Mouse (Mus musculus) liver, adult (tissue): ENCODE measurements around the gene Olfr578.

Source experiments
- GATA4 ChIP-seq: IDR thresholded peaks from 2 replicates; pipeline ENCODE4 v1.6.1; 2014; ENCODE audit warnings: mild to moderate bottlenecking, low read length; ENCODE audit not compliant: insufficient replicate concordance

Gene Olfr578

DNA sequence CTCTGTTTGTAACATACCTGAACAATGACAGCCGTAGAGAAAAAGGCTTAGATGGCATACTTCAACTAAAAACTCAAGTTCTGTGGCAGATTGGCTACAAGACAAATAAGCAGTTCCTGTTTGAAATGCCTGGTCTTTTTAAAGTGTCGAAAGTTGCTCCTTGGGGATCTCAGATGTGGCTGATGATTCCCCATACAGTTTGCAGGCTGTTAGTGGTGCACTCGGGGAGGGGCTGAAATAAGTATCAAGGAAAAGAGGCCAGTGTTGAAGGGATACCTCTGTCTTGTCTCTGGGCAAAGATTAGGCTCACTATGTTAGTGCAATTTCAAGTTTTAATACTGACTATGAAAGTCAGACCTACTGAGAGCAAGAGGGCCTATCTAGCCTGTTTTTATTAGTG, at the start of gene Olfr578:
TSS of gene Olfr578 (minus strand) at position 101 of the 400 bp plus-strand sequence.
- TF ChIP-seq GATA4 = no peak

DNA sequence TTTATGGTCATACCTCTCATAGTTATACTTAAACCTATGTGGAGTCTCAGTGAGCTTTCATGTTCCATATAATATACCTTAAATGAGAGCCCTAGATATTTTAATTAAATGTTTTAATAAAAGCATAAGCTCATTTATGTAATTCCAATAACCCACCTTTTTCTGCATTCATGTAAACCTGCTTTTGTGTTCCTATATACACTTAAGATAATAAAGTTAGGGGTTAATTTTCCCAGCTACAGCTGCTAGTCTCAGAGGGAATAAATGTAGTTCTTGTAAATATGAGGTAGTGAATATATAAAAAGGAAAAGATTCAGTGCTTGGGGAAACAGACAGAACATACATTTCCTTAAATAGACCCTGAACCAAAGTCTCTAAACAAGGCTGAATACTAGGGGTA, 48.6 kb upstream of the Olfr578 start, which contains the start of gene Olfr582:
TSS of gene Olfr582 (plus strand) at position 301 of the 400 bp plus-strand sequence.
- no peak for TF ChIP-seq GATA4

DNA sequence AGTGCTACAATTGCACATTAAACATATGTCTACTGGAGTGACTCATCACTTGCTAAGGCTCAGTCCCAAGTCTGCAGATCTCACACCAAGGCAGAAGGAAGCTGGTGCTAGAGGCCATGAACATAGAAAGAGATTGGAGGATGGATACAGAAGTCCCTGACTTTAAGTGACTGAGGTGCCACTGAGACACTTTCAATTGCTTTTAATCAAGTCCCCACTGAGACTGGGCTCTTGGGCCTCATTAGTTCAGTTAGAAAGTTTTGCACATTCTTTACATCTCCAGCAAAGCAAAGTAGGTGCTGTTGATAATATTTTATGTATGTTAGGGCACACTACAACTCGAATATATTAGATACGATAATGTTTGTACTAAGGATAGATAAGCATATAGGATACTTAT, 13.3 kb downstream of the Olfr578 start, which contains the start of gene Olfr577:
TSS of gene Olfr577 (minus strand) at position 101 of the 400 bp plus-strand sequence.
- TF ChIP-seq GATA4 = no peak

GRCm38 (mm10) chr7:102974399-102974798, 14.7 kb downstream of the Olfr578 start:
- no peak for TF ChIP-seq GATA4

- no peak for TF ChIP-seq GATA4
These were observed 26.8 kb downstream of the Olfr578 start, which contains the start of gene Olfr576 for GRCm38 (mm10) chr7:102962360-102962759. Olfr576 (plus strand) TSS chr7:102962660.

GRCm38 (mm10) chr7:102958593-102958992, 30.5 kb downstream of the Olfr578 start, which contains the start of gene Olfr575:
Olfr575 (minus strand) TSS chr7:102958775.
- TF ChIP-seq GATA4 = no peak

- TF ChIP-seq GATA4 = no peak
These were observed 31.0 kb downstream of the Olfr578 start for GRCm38 (mm10) chr7:102958137-102958536.

DNA sequence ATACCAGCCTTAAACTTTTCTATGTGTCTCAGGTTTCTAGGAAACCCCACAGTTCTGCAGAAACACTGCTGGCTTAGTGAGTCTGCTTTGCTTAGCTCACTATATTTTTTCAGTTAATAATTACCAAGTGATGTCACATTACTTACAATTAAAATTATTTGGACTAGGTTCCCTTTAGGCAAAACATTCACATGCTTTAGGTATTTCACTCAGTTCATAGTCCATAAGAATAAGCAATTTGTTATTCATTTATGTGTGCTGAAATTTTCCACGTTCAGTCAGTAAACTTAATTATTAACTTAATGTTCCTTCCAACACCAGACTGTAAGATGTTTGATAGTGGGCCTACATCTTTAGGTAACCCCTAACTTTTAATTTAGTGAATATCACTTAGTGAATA, 38.4 kb downstream of the Olfr578 start:
- no peak for TF ChIP-seq GATA4

- TF ChIP-seq GATA4 = no peak
These were observed 41.0 kb downstream of the Olfr578 start, which contains the start of gene Olfr574 for GRCm38 (mm10) chr7:102948167-102948566. Olfr574 (plus strand) TSS chr7:102948467.

DNA sequence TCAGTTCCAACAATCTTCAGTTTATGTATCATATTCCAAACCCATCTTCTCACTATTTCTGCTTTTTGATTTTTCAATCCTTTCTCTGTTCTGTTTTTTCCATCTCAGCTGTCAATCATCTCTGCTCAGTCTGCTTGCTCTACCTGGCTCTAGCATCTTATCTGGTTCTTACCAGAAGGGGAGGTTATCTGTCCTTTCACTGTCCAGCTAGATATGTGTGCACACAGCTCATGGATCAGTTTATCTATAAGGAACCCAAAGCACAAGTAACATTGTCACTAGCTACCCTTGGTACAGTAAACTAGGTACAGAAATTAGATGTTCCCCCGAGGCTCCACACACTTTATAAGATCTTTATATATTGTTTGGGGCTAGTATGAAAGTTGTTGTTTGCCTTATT, 45.7 kb downstream of the Olfr578 start:
- no peak for TF ChIP-seq GATA4

DNA sequence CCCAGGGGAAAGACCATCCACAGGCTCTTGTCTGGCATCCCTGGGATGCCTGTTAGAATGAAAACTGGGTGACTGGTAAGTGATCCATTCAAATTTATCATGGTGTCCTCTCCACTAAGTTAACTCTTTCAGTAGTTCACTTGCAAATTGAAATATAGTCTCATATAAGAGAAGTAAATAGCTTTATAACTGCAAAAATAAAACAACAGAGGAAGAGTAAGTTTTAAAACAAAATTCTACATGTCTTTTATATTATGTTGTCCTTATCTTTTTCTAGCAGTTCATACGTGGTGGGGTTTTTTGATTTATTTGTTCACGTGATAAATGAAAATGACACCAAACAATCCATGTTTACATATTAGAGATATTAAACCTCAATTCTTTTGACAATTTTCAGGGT, 46.6 kb downstream of the Olfr578 start, which contains the start of gene Olfr573-ps1:
TSS of gene Olfr573-ps1 (minus strand) at position 101 of the 400 bp plus-strand sequence.
- TF ChIP-seq GATA4 = no peak
